Mouse (Mus musculus) forebrain, embryonic 14.5 days (tissue): ENCODE results near the gene Vrk2. TPM values are rescaled to one million over a fixed set of nuclear protein-coding genes. Genes with fewer than 3 reads are reported as not detected.
A peak's percentile ranks its signal among the peaks of the same experiment; 100 is the strongest.

Experiments
- ATAC-seq: fragments of 200-750 bp; cut with Nextera tagmentation; 2 replicates; pipeline ENCODE4 v1.8.0; 2017; ENCODE audit warnings: mild to moderate bottlenecking, moderate library complexity
- DNase-seq: peaks from one replicate; pipeline ENCODE4 v3.0.0-alpha.2; 2015; ENCODE audit warnings: low spot score
- H3K27ac ChIP-seq: fragments of 300-500 bp; sonication (generic); 2 replicates; pipeline ENCODE4 v1.5.1; 2014; ENCODE audit warnings: low read depth, mild to moderate bottlenecking, control low read depth, low read length, moderate library complexity
- H3K27me3 ChIP-seq: fragments of 300-500 bp; sonication (generic); replicated peaks from 2 replicates; pipeline ENCODE4 v1.6.1; 2014; ENCODE audit warnings: low read length, control low read depth, mixed read lengths; ENCODE audit not compliant: control insufficient read depth, insufficient read depth
- H3K36me3 ChIP-seq: fragments of 300-500 bp; sonication (generic); 2 replicates; pipeline ENCODE4 v1.6.1; 2014; ENCODE audit warnings: low read length, control low read depth; ENCODE audit not compliant: control insufficient read depth, insufficient read depth
- H3K4me1 ChIP-seq: fragments of 300-500 bp; sonication (generic); 2 replicates; pipeline ENCODE4 v1.6.1; 2014; ENCODE audit warnings: antibody characterized with exemption, low read length, control low read depth; ENCODE audit not compliant: control insufficient read depth, insufficient read depth
- H3K4me2 ChIP-seq: fragments of 300-500 bp; sonication (generic); 2 replicates; pipeline ENCODE4 v1.6.1; 2014; ENCODE audit warnings: mild to moderate bottlenecking, control low read depth, low read length
- H3K4me3 ChIP-seq: fragments of 300-500 bp; sonication (generic); 2 replicates; pipeline ENCODE4 v1.5.1; 2014; ENCODE audit warnings: low read depth, low read length, control low read depth
- H3K9ac ChIP-seq: fragments of 300-500 bp; sonication (generic); 2 replicates; pipeline ENCODE4 v1.6.1; 2014; ENCODE audit warnings: mild to moderate bottlenecking, low read length, control low read depth, moderate library complexity
- H3K9me3 ChIP-seq: fragments of 300-500 bp; sonication (generic); replicated peaks from 2 replicates; pipeline ENCODE4 v1.6.1; 2016; ENCODE audit warnings: low read length, control low read depth, mixed read lengths; ENCODE audit not compliant: control insufficient read depth
- WGBS: fragments of 180-500 bp; shearing (Covaris S2); extraction: QIAGEN DNeasy Blood & Tissue Kit; methylation state at CpG from one replicate; pipeline ENCODE4 v1.1.7; 2014; 5-methylcytosine and 5-hydroxymethylcytosine counted together
- polyA plus RNA-seq: library from polyadenylated mRNA; unstranded; fragments of >200 nt; fragmentation: Nextera tagmentation; extraction: Ambion mirVana; gene quantifications from 2 replicates; pipeline ENCODE4 v1.2.1, GENCODE M21; 2014

Gene Vrk2
- polyA plus RNA-seq, 1 experiment from 2014 or later, result 10.2 TPM

DNA sequence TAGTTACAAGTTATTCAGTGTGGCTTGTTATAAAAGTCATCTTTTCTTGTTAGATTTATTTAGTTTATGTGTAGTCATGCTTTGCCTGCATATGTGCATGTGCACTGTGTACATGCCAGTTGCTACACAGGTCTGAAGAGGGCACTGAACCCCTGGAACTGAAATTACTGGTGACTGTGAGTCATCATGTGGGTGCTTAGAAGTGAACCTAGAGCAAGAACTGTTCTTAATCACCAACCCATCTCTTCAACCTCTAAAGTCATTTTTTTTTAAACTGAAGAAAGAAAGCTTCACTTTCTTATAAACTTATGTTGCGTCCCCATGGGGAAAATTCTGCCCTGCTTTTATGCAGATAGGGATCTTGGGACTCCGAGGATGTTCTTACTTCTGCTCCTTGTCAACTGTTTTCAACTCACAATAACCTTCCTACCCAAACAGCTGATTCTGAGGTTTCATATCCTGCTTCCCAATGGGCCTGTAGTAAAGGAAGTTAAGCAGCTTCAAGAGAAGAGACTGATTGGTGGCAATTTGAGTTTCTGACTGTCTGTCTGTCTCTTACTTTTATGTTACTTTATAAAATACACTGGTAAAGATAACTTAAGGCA lies 7.9 kb upstream of the Vrk2 start:
- H3K4me2 ChIP-seq, result no peak overlapping the region
- no peaks in the 10 kb centered on the region for H3K36me3 ChIP-seq
- WGBS, result 92% methylated on average over 2 of the region's 2 CpGs
- no peaks in the 10 kb centered on the region for H3K4me1 ChIP-seq
- ATAC-seq (no peak), DNase-seq (no peak)
- no peak overlapping the region for H3K4me3 ChIP-seq
- H3K27ac ChIP-seq, result no peak overlapping the region
- H3K9ac ChIP-seq, result no peak overlapping the region
- no peaks in the 10 kb centered on the region for H3K27me3 ChIP-seq
- H3K9me3 ChIP-seq, result no peaks in the 10 kb centered on the region

DNA sequence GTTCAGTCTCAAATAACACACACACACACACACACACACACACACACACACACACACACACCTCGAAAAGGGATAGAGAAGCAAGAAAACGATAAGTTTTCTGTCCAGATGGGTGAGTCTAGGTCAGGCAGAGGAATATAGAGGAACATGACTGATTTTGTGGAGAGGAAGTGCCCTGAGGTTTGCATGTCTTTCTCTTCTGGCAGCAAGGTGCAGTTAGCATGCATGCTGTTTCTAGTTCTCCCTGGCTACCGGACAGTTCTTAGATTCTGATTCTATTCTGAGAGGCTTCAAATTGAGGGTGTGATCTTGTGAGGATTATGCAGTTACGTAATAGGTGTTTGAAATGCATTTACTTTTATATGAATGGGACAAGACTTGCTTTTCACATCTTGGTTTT lies 6.9 kb upstream of the Vrk2 start:
- 83% methylated on average over 4 of the region's 4 CpGs for WGBS
- Histone ChIP-seq H3K27ac (no peak overlapping the region), H3K9me3 (no peaks in the 10 kb centered on the region), H3K9ac (no peak overlapping the region), H3K36me3 (no peaks in the 10 kb centered on the region), H3K4me1 (no peaks in the 10 kb centered on the region), H3K27me3 (no peaks in the 10 kb centered on the region), H3K4me3 (no peak overlapping the region), H3K4me2 (no peak overlapping the region)
- ATAC-seq (no peak), DNase-seq (no peak)

DNA sequence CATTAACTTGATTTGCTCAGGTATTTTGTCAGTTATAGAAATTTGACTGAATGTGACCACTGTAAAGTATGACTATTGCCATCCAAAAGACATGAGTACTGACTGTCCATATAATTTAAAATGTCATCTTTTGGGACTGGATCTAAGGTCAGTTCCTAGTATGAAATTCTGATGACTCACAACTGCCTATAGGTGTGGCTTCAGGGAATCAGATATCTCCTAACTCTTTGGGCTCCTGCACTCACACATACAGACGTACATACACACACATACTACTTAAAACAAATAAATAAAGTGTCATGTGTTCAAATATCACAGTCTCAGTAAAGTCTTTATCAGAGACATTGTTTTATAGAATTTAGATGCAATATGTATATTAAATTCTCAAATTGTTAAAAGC lies 5.1 kb upstream of the Vrk2 start:
- Histone ChIP-seq H3K36me3 (no peaks in the 10 kb centered on the region), H3K4me2 (no peak overlapping the region), H3K4me1 (no peaks in the 10 kb centered on the region), H3K9ac (no peak overlapping the region), H3K9me3 (no peaks in the 10 kb centered on the region), H3K4me3 (no peak overlapping the region), H3K27ac (no peak overlapping the region), H3K27me3 (no peaks in the 10 kb centered on the region)
- 85% methylated on average over 1 of the region's 1 CpGs for WGBS
- ATAC-seq (no peak), DNase-seq (no peak)

DNA sequence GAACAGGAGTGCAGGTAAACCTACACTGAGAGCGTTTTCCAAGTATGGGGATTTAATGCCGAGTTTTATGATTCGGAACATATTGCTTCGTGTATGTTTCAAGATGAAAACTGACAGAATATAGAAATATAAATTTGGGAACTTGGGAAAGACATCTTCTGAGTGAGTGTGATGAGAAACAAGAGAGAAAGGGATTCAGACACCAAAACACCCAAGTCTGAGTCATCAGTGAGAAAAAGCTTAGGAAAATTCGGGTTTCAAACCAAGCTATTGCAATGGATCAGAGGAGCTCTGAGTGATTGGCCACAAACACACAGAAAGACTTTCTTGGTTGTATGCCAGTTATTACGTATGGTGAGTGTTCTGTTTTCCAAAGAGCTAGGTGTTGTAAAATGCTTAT lies 4.0 kb upstream of the Vrk2 start:
- no peak overlapping the region for H3K9ac ChIP-seq
- H3K4me1 ChIP-seq, result peaks cover 1% of the 10 kb centered on the region; the same call in 1 of the 2 replicates
- no peak for ATAC-seq
- no peak overlapping the region for H3K4me3 ChIP-seq
- 78% methylated on average over 6 of the region's 6 CpGs for WGBS
- no peaks in the 10 kb centered on the region for H3K27me3 ChIP-seq
- no peak for DNase-seq
- no peak overlapping the region for H3K4me2 ChIP-seq
- no peaks in the 10 kb centered on the region for H3K9me3 ChIP-seq
- no peak overlapping the region for H3K27ac ChIP-seq
- H3K36me3 ChIP-seq, result no peaks in the 10 kb centered on the region

DNA sequence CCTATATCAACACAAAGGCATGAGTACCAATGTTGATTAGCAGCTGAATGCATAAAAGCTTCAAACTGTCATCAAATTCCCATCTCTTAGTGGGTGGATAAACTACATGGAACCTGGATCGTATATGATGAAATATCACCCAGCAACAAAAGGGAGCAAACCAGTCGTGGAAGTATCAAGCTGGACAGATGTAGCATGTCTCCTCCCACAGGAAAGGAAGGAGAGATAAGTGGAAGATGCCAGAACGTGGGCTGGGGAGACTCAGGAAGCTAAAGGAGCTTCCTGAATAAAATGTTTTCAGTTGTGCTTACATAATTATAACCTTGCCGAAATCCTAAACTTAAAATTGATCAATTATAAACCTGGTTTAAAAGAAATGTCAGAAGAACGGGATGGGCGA lies 3.3 kb upstream of the Vrk2 start:
- Histone ChIP-seq H3K4me1 (peaks cover 7% of the 10 kb centered on the region; the same call in 1 of the 2 replicates), H3K27me3 (no peaks in the 10 kb centered on the region), H3K4me2 (no peak overlapping the region), H3K27ac (no peak overlapping the region), H3K9me3 (no peaks in the 10 kb centered on the region), H3K4me3 (no peak overlapping the region), H3K36me3 (no peaks in the 10 kb centered on the region), H3K9ac (no peak overlapping the region)
- DNase-seq, result no peak
- no peak for ATAC-seq
- 85% methylated on average over 6 of the region's 6 CpGs for WGBS

DNA sequence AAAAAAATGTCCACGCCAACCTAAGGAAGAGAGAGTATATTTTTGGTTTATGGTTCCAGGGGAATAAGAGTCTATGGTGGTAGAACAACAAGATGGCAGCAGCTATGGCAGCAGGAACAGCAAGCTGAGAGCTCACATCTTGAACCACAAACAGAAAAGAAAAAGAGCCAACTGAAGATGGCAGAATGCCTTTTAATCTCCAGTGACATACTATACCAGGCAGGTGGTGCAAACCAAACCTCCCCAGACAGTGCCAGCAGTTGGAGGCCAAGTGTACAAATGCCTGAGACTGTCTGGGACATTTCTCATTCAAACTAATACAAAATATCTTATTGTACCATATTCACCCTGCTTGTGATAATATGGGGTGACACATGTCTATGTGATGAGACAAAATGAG lies 2.4 kb upstream of the Vrk2 start:
- Histone ChIP-seq H3K36me3 (no peaks in the 10 kb centered on the region), H3K9ac (no peak overlapping the region), H3K4me1 (peaks cover 7% of the 10 kb centered on the region; the same call in 1 of the 2 replicates), H3K27ac (no peak overlapping the region), H3K9me3 (no peaks in the 10 kb centered on the region), H3K4me2 (no peak overlapping the region), H3K27me3 (no peaks in the 10 kb centered on the region), H3K4me3 (no peak overlapping the region)
- WGBS, result 80% methylated on average over 1 of the region's 1 CpGs
- ATAC-seq, result no peak
- DNase-seq, result peak; percentile 56

DNA sequence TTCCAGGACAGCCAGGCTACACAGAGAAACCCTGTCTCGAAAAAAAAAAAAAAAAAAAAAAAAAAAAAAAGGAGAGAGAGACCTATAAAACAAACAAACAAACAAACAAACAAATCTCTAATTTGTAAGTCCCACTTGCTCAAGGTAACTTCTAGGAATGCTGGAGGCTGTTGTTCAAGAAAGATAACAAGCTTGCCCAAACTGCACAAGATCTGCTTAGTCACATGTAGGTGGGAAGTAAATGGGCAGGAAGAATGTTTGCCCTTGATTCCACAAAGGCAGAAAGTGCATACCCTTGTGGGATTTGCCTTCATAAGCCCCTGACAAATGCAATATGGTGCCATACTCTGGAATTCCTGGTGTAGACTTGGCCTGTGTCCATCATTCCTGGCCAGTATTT lies 688 bp upstream of the Vrk2 start:
- 69% methylated on average over 1 of the region's 1 CpGs for WGBS

DNA sequence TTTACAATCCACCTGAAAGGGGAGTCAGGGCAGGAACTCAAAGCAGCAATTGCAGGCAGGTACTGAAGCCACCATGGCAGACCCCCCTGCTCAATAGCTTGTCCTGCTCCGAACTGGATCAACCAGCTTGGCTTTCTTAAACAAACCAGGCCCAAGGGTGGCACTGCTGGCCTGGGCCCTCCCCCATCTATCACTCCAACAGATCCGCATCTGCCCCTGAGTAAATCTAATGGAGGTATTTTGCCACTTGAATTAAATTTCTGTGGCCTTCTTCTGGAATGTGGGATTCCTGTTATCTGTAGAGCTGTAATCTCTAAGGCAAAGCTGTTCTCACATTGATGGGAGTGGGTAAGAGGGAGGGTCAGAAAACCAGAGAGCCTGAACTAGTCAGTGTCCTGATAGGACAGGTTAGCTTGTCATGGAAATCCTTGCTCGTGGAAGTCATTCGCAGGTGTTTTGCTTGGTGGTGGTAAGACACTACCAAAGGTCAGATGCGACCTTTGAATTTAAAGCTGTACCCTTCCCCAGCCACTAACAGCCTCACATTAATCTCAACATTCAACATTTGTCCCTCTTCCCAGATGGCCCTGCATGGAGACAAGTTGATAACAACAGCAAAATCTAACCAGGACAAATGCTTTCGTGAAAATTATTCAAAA lies 1.3 kb downstream of the Vrk2 start:
- H3K9me3 ChIP-seq, result no peaks in the 10 kb centered on the region
- peaks cover 7% of the 10 kb centered on the region; the same call in 1 of the 2 replicates for H3K4me1 ChIP-seq
- H3K36me3 ChIP-seq, result no peaks in the 10 kb centered on the region
- H3K27ac ChIP-seq, result 0 out of 2 replicates have a peak overlapping the region, but pooled peaks have one; percentile 5
- WGBS, result 29% methylated on average over 6 of the region's 6 CpGs
- H3K9ac ChIP-seq, result peak overlapping the region; percentile 76
- DNase-seq, result no peak
- no peaks in the 10 kb centered on the region for H3K27me3 ChIP-seq
- H3K4me2 ChIP-seq, result peak overlapping the region; percentile 89
- H3K4me3 ChIP-seq, result peak overlapping the region; percentile 57
- 0 out of 2 replicates have a peak, but pooled peaks have one; percentile 1 for ATAC-seq

More for the DNA sequence above, 688 bp upstream of the Vrk2 start:
- no peak overlapping the region for H3K27ac ChIP-seq
- no peak overlapping the region for H3K9ac ChIP-seq
- peaks cover 7% of the 10 kb centered on the region; the same call in 1 of the 2 replicates for H3K4me1 ChIP-seq
- H3K9me3 ChIP-seq, result no peaks in the 10 kb centered on the region
- ATAC-seq (no peak), DNase-seq (no peak)
- no peaks in the 10 kb centered on the region for H3K27me3 ChIP-seq
- H3K4me3 ChIP-seq, result no peak overlapping the region
- no peak overlapping the region for H3K4me2 ChIP-seq
- no peaks in the 10 kb centered on the region for H3K36me3 ChIP-seq

DNA sequence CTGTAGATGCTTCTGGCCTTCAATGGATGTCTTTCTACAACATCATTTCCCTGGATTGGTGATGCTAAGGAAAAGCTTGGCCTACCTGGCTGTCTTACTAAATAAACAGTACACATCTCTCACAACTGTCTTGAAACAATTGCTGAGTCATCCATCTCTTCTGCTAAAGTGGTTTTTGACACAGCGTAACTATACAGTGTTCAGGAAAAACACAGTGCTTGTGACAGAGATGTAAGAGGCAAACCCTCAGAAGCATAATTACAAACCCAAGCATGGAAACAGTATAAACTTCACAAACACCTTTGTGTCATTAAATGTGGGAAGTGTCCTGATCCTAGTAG lies 6.6 kb downstream of the Vrk2 start:
- Histone ChIP-seq H3K9me3 (no peaks in the 10 kb centered on the region), H3K4me3 (no peak overlapping the region), H3K4me1 (no peaks in the 10 kb centered on the region; the same call in 1 of the 2 replicates), H3K27me3 (no peaks in the 10 kb centered on the region), H3K36me3 (no peaks in the 10 kb centered on the region), H3K27ac (peak overlapping the region; percentile 29), H3K9ac (no peak overlapping the region), H3K4me2 (no peak overlapping the region)
- ATAC-seq (no peak), DNase-seq (no peak)
- WGBS, result 86% methylated on average over 1 of the region's 1 CpGs
